Mouse (Mus musculus) embryonic facial prominence, embryonic 13.5 days (tissue): ENCODE measurements at regions not wholly inside any gene's neighbourhood (a gene's known extent, or its start where the extent isn't known, plus 50 kb on each side); places are given as distances from the start of the nearest gene placed in this dataset.

Experiments
- ATAC-seq: fragments of 200-750 bp; cut with Nextera tagmentation; 2 replicates; pipeline ENCODE4 v1.8.0; 2017; ENCODE audit warnings: low read depth; ENCODE audit not compliant: insufficient number of reproducible peaks, insufficient read depth, low FRiP score, low TSS enrichment
- H3K27ac ChIP-seq: fragments of 300-500 bp; sonication (generic); 2 replicates; pipeline ENCODE4 v1.5.1; 2015; ENCODE audit warnings: moderate library complexity, mild to moderate bottlenecking, inconsistent platforms
- H3K27me3 ChIP-seq: fragments of 300-500 bp; sonication (generic); 2 replicates; pipeline ENCODE4 v1.6.1; 2015; ENCODE audit warnings: mild to moderate bottlenecking, inconsistent platforms
- H3K36me3 ChIP-seq: fragments of 300-500 bp; sonication (generic); 2 replicates; pipeline ENCODE4 v1.6.1; 2015; ENCODE audit warnings: mild to moderate bottlenecking, inconsistent platforms
- H3K4me1 ChIP-seq: fragments of 300-500 bp; sonication (generic); 2 replicates; pipeline ENCODE4 v1.6.1; 2015; ENCODE audit warnings: inconsistent platforms
- H3K4me2 ChIP-seq: fragments of 300-500 bp; sonication (generic); 2 replicates; pipeline ENCODE4 v1.6.1; 2015; ENCODE audit warnings: moderate library complexity, mild to moderate bottlenecking, inconsistent platforms
- H3K4me3 ChIP-seq: fragments of 300-500 bp; sonication (generic); 2 replicates; pipeline ENCODE4 v1.5.1; 2015; ENCODE audit warnings: mild to moderate bottlenecking, inconsistent platforms
- H3K9ac ChIP-seq: fragments of 300-500 bp; sonication (generic); 2 replicates; pipeline ENCODE4 v1.6.1; 2015; ENCODE audit warnings: mild to moderate bottlenecking, inconsistent platforms
- H3K9me3 ChIP-seq: fragments of 300-500 bp; sonication (generic); 2 replicates; pipeline ENCODE4 v1.6.1; 2016; ENCODE audit warnings: inconsistent platforms
- WGBS: fragments of 180-500 bp; shearing (Covaris S2); methylation state at CpG from one replicate; pipeline ENCODE4 v1.1.7; 2015; ENCODE audit warnings: mixed read lengths; 5-methylcytosine and 5-hydroxymethylcytosine counted together

GRCm38 (mm10) chr13:35426061-35426460 is 233.6 kb upstream of the Cdyl start:
- H3K9me3 ChIP-seq, result no peaks in the 10 kb centered on the region
- H3K4me2 ChIP-seq, result no peak overlapping the region
- no peaks in the 10 kb centered on the region for H3K4me1 ChIP-seq
- 83% methylated on average over 4 of the region's 4 CpGs for WGBS
- no peaks in the 10 kb centered on the region for H3K27me3 ChIP-seq
- ATAC-seq, result no peak
- no peak overlapping the region for H3K9ac ChIP-seq
- H3K4me3 ChIP-seq, result no peak overlapping the region
- no peak overlapping the region for H3K27ac ChIP-seq
- H3K36me3 ChIP-seq, result no peaks in the 10 kb centered on the region

- Histone ChIP-seq H3K9me3 (no peaks in the 10 kb centered on the region), H3K36me3 (no peaks in the 10 kb centered on the region), H3K4me3 (no peak overlapping the region), H3K4me1 (no peaks in the 10 kb centered on the region), H3K27me3 (no peaks in the 10 kb centered on the region), H3K27ac (no peak overlapping the region), H3K9ac (no peak overlapping the region), H3K4me2 (no peak overlapping the region)
- 71% methylated on average over 7 of the region's 7 CpGs for WGBS
- no peak for ATAC-seq
Measured at GRCm38 (mm10) chr13:35435173-35435572, 224.5 kb upstream of the Cdyl start.

GRCm38 (mm10) chr13:35447661-35448060 is 212.0 kb upstream of the Cdyl start:
- Histone ChIP-seq H3K4me2 (no peak overlapping the region), H3K27me3 (no peaks in the 10 kb centered on the region), H3K9me3 (no peaks in the 10 kb centered on the region), H3K4me3 (no peak overlapping the region), H3K36me3 (no peaks in the 10 kb centered on the region), H3K27ac (no peak overlapping the region), H3K9ac (no peak overlapping the region), H3K4me1 (no peaks in the 10 kb centered on the region)
- WGBS, result 82% methylated on average over 3 of the region's 3 CpGs
- no peak for ATAC-seq

- Histone ChIP-seq H3K36me3 (no peaks in the 10 kb centered on the region), H3K4me3 (no peak overlapping the region), H3K4me1 (peaks cover 13% of the 10 kb centered on the region), H3K9me3 (no peaks in the 10 kb centered on the region), H3K4me2 (no peak overlapping the region), H3K27ac (no peak overlapping the region), H3K9ac (no peak overlapping the region), H3K27me3 (no peaks in the 10 kb centered on the region)
- no peak for ATAC-seq
- WGBS, result 96% methylated on average over 1 of the region's 1 CpGs
Measured at GRCm38 (mm10) chr13:35452420-35452819, 207.2 kb upstream of the Cdyl start.

- H3K9ac ChIP-seq, result no peak overlapping the region
- no peaks in the 10 kb centered on the region for H3K27me3 ChIP-seq
- H3K4me2 ChIP-seq, result no peak overlapping the region
- WGBS, result 51% methylated on average over 2 of the region's 2 CpGs
- peaks cover 13% of the 10 kb centered on the region for H3K4me1 ChIP-seq
- no peaks in the 10 kb centered on the region for H3K36me3 ChIP-seq
- H3K4me3 ChIP-seq, result no peak overlapping the region
- H3K27ac ChIP-seq, result 0 out of 2 replicates have a peak overlapping the region, but pooled peaks have one; percentile 33
- ATAC-seq, result no peak
- no peaks in the 10 kb centered on the region for H3K9me3 ChIP-seq
Measured at GRCm38 (mm10) chr13:35453222-35453914, 206.3 kb upstream of the Cdyl start.

- H3K27ac ChIP-seq, result no peak overlapping the region
- no peak overlapping the region for H3K4me2 ChIP-seq
- WGBS, result 62% methylated on average over 1 of the region's 1 CpGs
- no peaks in the 10 kb centered on the region for H3K36me3 ChIP-seq
- H3K27me3 ChIP-seq, result no peaks in the 10 kb centered on the region
- no peak for ATAC-seq
- no peaks in the 10 kb centered on the region for H3K9me3 ChIP-seq
- H3K9ac ChIP-seq, result no peak overlapping the region
- no peak overlapping the region for H3K4me3 ChIP-seq
- H3K4me1 ChIP-seq, result no peaks in the 10 kb centered on the region
Measured at GRCm38 (mm10) chr13:35460051-35460450, 199.6 kb upstream of the Cdyl start.

GRCm38 (mm10) chr13:35463231-35463630 is 196.4 kb upstream of the Cdyl start:
- H3K36me3 ChIP-seq, result no peaks in the 10 kb centered on the region
- H3K9me3 ChIP-seq, result no peaks in the 10 kb centered on the region
- no peak for ATAC-seq
- no peak overlapping the region for H3K4me2 ChIP-seq
- no peak overlapping the region for H3K9ac ChIP-seq
- H3K27ac ChIP-seq, result no peak overlapping the region
- H3K4me1 ChIP-seq, result no peaks in the 10 kb centered on the region
- no peak overlapping the region for H3K4me3 ChIP-seq
- 89% methylated on average over 1 of the region's 1 CpGs for WGBS
- no peaks in the 10 kb centered on the region for H3K27me3 ChIP-seq

GRCm38 (mm10) chr13:35463850-35464249 is 195.8 kb upstream of the Cdyl start:
- H3K9ac ChIP-seq, result no peak overlapping the region
- H3K4me1 ChIP-seq, result no peaks in the 10 kb centered on the region
- WGBS, result 80% methylated on average over 2 of the region's 2 CpGs
- no peak for ATAC-seq
- no peak overlapping the region for H3K4me3 ChIP-seq
- H3K4me2 ChIP-seq, result no peak overlapping the region
- H3K27me3 ChIP-seq, result no peaks in the 10 kb centered on the region
- no peak overlapping the region for H3K27ac ChIP-seq
- no peaks in the 10 kb centered on the region for H3K36me3 ChIP-seq
- H3K9me3 ChIP-seq, result no peaks in the 10 kb centered on the region

- Histone ChIP-seq H3K9me3 (no peaks in the 10 kb centered on the region), H3K9ac (no peak overlapping the region), H3K4me1 (no peaks in the 10 kb centered on the region), H3K4me3 (no peak overlapping the region), H3K27me3 (no peaks in the 10 kb centered on the region), H3K4me2 (no peak overlapping the region), H3K27ac (no peak overlapping the region), H3K36me3 (no peaks in the 10 kb centered on the region)
- 56% methylated on average over 11 of the region's 11 CpGs for WGBS
- no peak for ATAC-seq
Measured at GRCm38 (mm10) chr13:35469361-35470198, 190.1 kb upstream of the Cdyl start.

- no peak overlapping the region for H3K27ac ChIP-seq
- no peaks in the 10 kb centered on the region for H3K4me1 ChIP-seq
- H3K4me2 ChIP-seq, result no peak overlapping the region
- H3K9ac ChIP-seq, result no peak overlapping the region
- H3K36me3 ChIP-seq, result no peaks in the 10 kb centered on the region
- no peaks in the 10 kb centered on the region for H3K27me3 ChIP-seq
- no peak for ATAC-seq
- no peaks in the 10 kb centered on the region for H3K9me3 ChIP-seq
- WGBS, result 95% methylated on average over 2 of the region's 2 CpGs
- H3K4me3 ChIP-seq, result no peak overlapping the region
Measured at GRCm38 (mm10) chr13:35478226-35478625, 181.4 kb upstream of the Cdyl start.

GRCm38 (mm10) chr13:35482340-35482739 is 177.3 kb upstream of the Cdyl start:
- ATAC-seq, result no peak
- Histone ChIP-seq H3K4me1 (peaks cover 4% of the 10 kb centered on the region; the same call in 1 of the 2 replicates), H3K9me3 (no peaks in the 10 kb centered on the region), H3K9ac (no peak overlapping the region), H3K27me3 (no peaks in the 10 kb centered on the region), H3K4me2 (no peak overlapping the region), H3K36me3 (no peaks in the 10 kb centered on the region), H3K4me3 (no peak overlapping the region), H3K27ac (no peak overlapping the region)
- WGBS, result 89% methylated on average over 4 of the region's 4 CpGs

- peaks cover 4% of the 10 kb centered on the region; the same call in 1 of the 2 replicates for H3K4me1 ChIP-seq
- ATAC-seq, result no peak
- no peaks in the 10 kb centered on the region for H3K36me3 ChIP-seq
- no peak overlapping the region for H3K27ac ChIP-seq
- no peak overlapping the region for H3K4me3 ChIP-seq
- H3K9me3 ChIP-seq, result no peaks in the 10 kb centered on the region
- H3K27me3 ChIP-seq, result no peaks in the 10 kb centered on the region
- 76% methylated on average over 4 of the region's 4 CpGs for WGBS
- no peak overlapping the region for H3K4me2 ChIP-seq
- no peak overlapping the region for H3K9ac ChIP-seq
Measured at GRCm38 (mm10) chr13:35486125-35486524, 173.5 kb upstream of the Cdyl start.
